Mouse (Mus musculus) lung, embryonic 15.5 days (tissue): ENCODE measurements at regions not wholly inside any gene's neighbourhood (a gene's known extent, or its start where the extent isn't known, plus 50 kb on each side); places are given as distances from the start of the nearest gene placed in this dataset.

Experiments used
- ATAC-seq: fragments of 200-750 bp; cut with Nextera tagmentation; 2 replicates; pipeline ENCODE4 v1.8.0; 2017; ENCODE audit warnings: moderate number of reproducible peaks, borderline replicate concordance; ENCODE audit not compliant: low FRiP score, low TSS enrichment; ENCODE audit errors: extremely low read depth
- H3K27ac ChIP-seq: fragments of 300-500 bp; sonication (generic); 2 replicates; pipeline ENCODE4 v1.5.1; 2015; ENCODE audit warnings: moderate library complexity, mild to moderate bottlenecking, inconsistent platforms
- H3K27me3 ChIP-seq: fragments of 300-500 bp; sonication (generic); 2 replicates; pipeline ENCODE4 v1.6.1; 2015; ENCODE audit warnings: inconsistent platforms
- H3K36me3 ChIP-seq: fragments of 300-500 bp; sonication (generic); 2 replicates; pipeline ENCODE4 v1.6.1; 2015; ENCODE audit warnings: inconsistent platforms
- H3K4me1 ChIP-seq: fragments of 300-500 bp; sonication (generic); 2 replicates; pipeline ENCODE4 v1.6.1; 2015; ENCODE audit warnings: inconsistent platforms
- H3K4me2 ChIP-seq: fragments of 300-500 bp; sonication (generic); 2 replicates; pipeline ENCODE4 v1.6.1; 2015; ENCODE audit warnings: inconsistent platforms, mild to moderate bottlenecking, moderate library complexity
- H3K4me3 ChIP-seq: fragments of 300-500 bp; sonication (generic); 2 replicates; pipeline ENCODE4 v1.5.1; 2015; ENCODE audit warnings: mild to moderate bottlenecking, inconsistent platforms
- H3K9ac ChIP-seq: fragments of 300-500 bp; sonication (generic); 2 replicates; pipeline ENCODE4 v1.6.1; 2015; ENCODE audit warnings: inconsistent platforms
- H3K9me3 ChIP-seq: fragments of 300-500 bp; sonication (generic); 2 replicates; pipeline ENCODE4 v1.6.1; 2016; ENCODE audit warnings: inconsistent platforms
- WGBS: fragments of 180-500 bp; shearing (Covaris S2); methylation state at CpG from one replicate; pipeline ENCODE4 v1.1.7; 2015; 5-methylcytosine and 5-hydroxymethylcytosine counted together

- 28% methylated on average over 3 of the region's 3 CpGs for WGBS
- Histone ChIP-seq H3K9ac (no peak overlapping the region), H3K9me3 (no peaks in the 10 kb centered on the region), H3K4me3 (no peak overlapping the region), H3K27ac (no peak overlapping the region), H3K36me3 (no peaks in the 10 kb centered on the region), H3K4me2 (no peak overlapping the region), H3K27me3 (no peaks in the 10 kb centered on the region), H3K4me1 (0 out of 2 replicates have a peak, but pooled peaks cover 5% of the 10 kb centered on the region)
- ATAC-seq = no peak
Observed at GRCm38 (mm10) chr15:10843060-10843695, 109.0 kb upstream of the C1qtnf3 start.

- no peak overlapping the region for H3K4me2 ChIP-seq
- no peak overlapping the region for H3K9ac ChIP-seq
- H3K4me3 ChIP-seq = no peak overlapping the region
- 91% methylated on average over 4 of the region's 4 CpGs for WGBS
- ATAC-seq = no peak
- no peaks in the 10 kb centered on the region for H3K9me3 ChIP-seq
- H3K36me3 ChIP-seq = no peaks in the 10 kb centered on the region
- H3K27me3 ChIP-seq = no peaks in the 10 kb centered on the region
- H3K27ac ChIP-seq = no peak overlapping the region
- H3K4me1 ChIP-seq = 0 out of 2 replicates have a peak, but pooled peaks cover 2% of the 10 kb centered on the region
Observed at GRCm38 (mm10) chr15:10846722-10847121, 105.4 kb upstream of the C1qtnf3 start.

GRCm38 (mm10) chr15:10864004-10864775 lies 87.9 kb upstream of the C1qtnf3 start:
- H3K4me2 ChIP-seq = no peak overlapping the region
- H3K9ac ChIP-seq = no peak overlapping the region
- H3K27ac ChIP-seq = 0 out of 2 replicates have a peak overlapping the region, but pooled peaks have one; percentile 17
- H3K36me3 ChIP-seq = no peaks in the 10 kb centered on the region
- no peaks in the 10 kb centered on the region for H3K27me3 ChIP-seq
- no peak overlapping the region for H3K4me3 ChIP-seq
- 67% methylated on average over 7 of the region's 7 CpGs for WGBS
- ATAC-seq = no peak
- H3K9me3 ChIP-seq = no peaks in the 10 kb centered on the region
- H3K4me1 ChIP-seq = peaks cover 36% of the 10 kb centered on the region

GRCm38 (mm10) chr15:10865109-10865508 lies 87.0 kb upstream of the C1qtnf3 start:
- Histone ChIP-seq H3K27ac (no peak overlapping the region), H3K4me3 (no peak overlapping the region), H3K4me1 (peaks cover 42% of the 10 kb centered on the region), H3K9ac (no peak overlapping the region), H3K9me3 (no peaks in the 10 kb centered on the region), H3K27me3 (no peaks in the 10 kb centered on the region), H3K4me2 (no peak overlapping the region), H3K36me3 (no peaks in the 10 kb centered on the region)
- WGBS = 58% methylated on average over 5 of the region's 5 CpGs
- no peak for ATAC-seq

GRCm38 (mm10) chr15:10866794-10867193 lies 85.3 kb upstream of the C1qtnf3 start:
- Histone ChIP-seq H3K36me3 (no peaks in the 10 kb centered on the region), H3K9me3 (no peaks in the 10 kb centered on the region), H3K4me2 (no peak overlapping the region), H3K27ac (peak overlapping the region; percentile 41; the same call in 1 of the 2 replicates), H3K4me3 (no peak overlapping the region), H3K27me3 (no peaks in the 10 kb centered on the region), H3K9ac (no peak overlapping the region), H3K4me1 (peaks cover 42% of the 10 kb centered on the region)
- WGBS = 43% methylated on average over 5 of the region's 5 CpGs
- ATAC-seq = no peak

- WGBS = 64% methylated on average over 7 of the region's 7 CpGs
- Histone ChIP-seq H3K4me1 (peaks cover 42% of the 10 kb centered on the region), H3K9me3 (no peaks in the 10 kb centered on the region), H3K36me3 (no peaks in the 10 kb centered on the region), H3K4me2 (no peak overlapping the region), H3K27ac (no peak overlapping the region), H3K9ac (no peak overlapping the region), H3K4me3 (no peak overlapping the region), H3K27me3 (no peaks in the 10 kb centered on the region)
- no peak for ATAC-seq
Observed at GRCm38 (mm10) chr15:10868115-10868514, 84.0 kb upstream of the C1qtnf3 start.

GRCm38 (mm10) chr15:10868716-10869585 lies 83.2 kb upstream of the C1qtnf3 start:
- no peaks in the 10 kb centered on the region for H3K36me3 ChIP-seq
- 55% methylated on average over 14 of the region's 14 CpGs for WGBS

GRCm38 (mm10) chr15:10869879-10870278 lies 82.3 kb upstream of the C1qtnf3 start:
- Histone ChIP-seq H3K4me3 (no peak overlapping the region), H3K9ac (no peak overlapping the region), H3K4me1 (peaks cover 35% of the 10 kb centered on the region), H3K4me2 (no peak overlapping the region), H3K27ac (no peak overlapping the region), H3K36me3 (no peaks in the 10 kb centered on the region), H3K9me3 (no peaks in the 10 kb centered on the region), H3K27me3 (no peaks in the 10 kb centered on the region)
- 33% methylated on average over 13 of the region's 13 CpGs for WGBS
- no peak for ATAC-seq

More at GRCm38 (mm10) chr15:10868716-10869585, 83.2 kb upstream of the C1qtnf3 start:
- H3K27me3 ChIP-seq = no peaks in the 10 kb centered on the region
- no peak overlapping the region for H3K4me3 ChIP-seq
- no peak overlapping the region for H3K4me2 ChIP-seq
- peaks cover 42% of the 10 kb centered on the region for H3K4me1 ChIP-seq
- H3K9ac ChIP-seq = no peak overlapping the region
- peak; percentile 13; the same call in 1 of the 2 replicates for ATAC-seq
- H3K27ac ChIP-seq = no peak overlapping the region
- H3K9me3 ChIP-seq = no peaks in the 10 kb centered on the region

- Histone ChIP-seq H3K4me3 (no peak overlapping the region), H3K36me3 (no peaks in the 10 kb centered on the region), H3K27me3 (no peaks in the 10 kb centered on the region), H3K27ac (no peak overlapping the region), H3K4me2 (peak overlapping the region; percentile 8; the same call in 1 of the 2 replicates), H3K9me3 (no peaks in the 10 kb centered on the region), H3K4me1 (peaks cover 24% of the 10 kb centered on the region), H3K9ac (no peak overlapping the region)
- WGBS = 11% methylated on average over 12 of the region's 13 CpGs
- no peak for ATAC-seq
Observed at GRCm38 (mm10) chr15:10872322-10872967, 79.7 kb upstream of the C1qtnf3 start.

GRCm38 (mm10) chr15:10876328-10876727 lies 75.8 kb upstream of the C1qtnf3 start:
- Histone ChIP-seq H3K9me3 (no peaks in the 10 kb centered on the region), H3K9ac (no peak overlapping the region), H3K4me3 (no peak overlapping the region), H3K4me1 (no peaks in the 10 kb centered on the region), H3K27me3 (no peaks in the 10 kb centered on the region), H3K27ac (no peak overlapping the region), H3K36me3 (no peaks in the 10 kb centered on the region), H3K4me2 (no peak overlapping the region)
- WGBS = 45% methylated on average over 5 of the region's 5 CpGs
- ATAC-seq = no peak

GRCm38 (mm10) chr15:10881726-10882125 lies 70.4 kb upstream of the C1qtnf3 start:
- H3K9me3 ChIP-seq = no peaks in the 10 kb centered on the region
- H3K9ac ChIP-seq = no peak overlapping the region
- H3K4me2 ChIP-seq = no peak overlapping the region
- WGBS = 82% methylated on average over 1 of the region's 1 CpGs
- no peak overlapping the region for H3K27ac ChIP-seq
- no peaks in the 10 kb centered on the region for H3K36me3 ChIP-seq
- H3K4me1 ChIP-seq = no peaks in the 10 kb centered on the region
- no peak for ATAC-seq
- no peak overlapping the region for H3K4me3 ChIP-seq
- no peaks in the 10 kb centered on the region for H3K27me3 ChIP-seq
